Mouse (Mus musculus) frontal cortex, adult 2 months (tissue): ENCODE results near the gene Nyap2. TPM values are rescaled to one million over a fixed set of nuclear protein-coding genes. Genes with fewer than 3 reads are reported as not detected.
"Not testable (repeated sequence)": the region's sequence is repeated elsewhere in the genome, so short reads cannot be mapped to it uniquely, and the experiment has no call there.

Experiments
- DNase-seq, 2 experiments: peaks; one replicate each; pipeline ENCODE4 v3.0.0; 2022; ENCODE audit warnings: low spot score in 1 of 2; ENCODE audit errors: extremely low spot score in 1 of 2
- polyA plus RNA-seq: library from polyadenylated mRNA; depleted of rRNA; stranded (reverse); fragments of >200 nt; gene quantifications from 2 replicates; pipeline ENCODE4 v1.2.3, GENCODE M21; 2012

The Nyap2 gene
- polyA plus RNA-seq, 1 experiment = 14.5 TPM

DNA sequence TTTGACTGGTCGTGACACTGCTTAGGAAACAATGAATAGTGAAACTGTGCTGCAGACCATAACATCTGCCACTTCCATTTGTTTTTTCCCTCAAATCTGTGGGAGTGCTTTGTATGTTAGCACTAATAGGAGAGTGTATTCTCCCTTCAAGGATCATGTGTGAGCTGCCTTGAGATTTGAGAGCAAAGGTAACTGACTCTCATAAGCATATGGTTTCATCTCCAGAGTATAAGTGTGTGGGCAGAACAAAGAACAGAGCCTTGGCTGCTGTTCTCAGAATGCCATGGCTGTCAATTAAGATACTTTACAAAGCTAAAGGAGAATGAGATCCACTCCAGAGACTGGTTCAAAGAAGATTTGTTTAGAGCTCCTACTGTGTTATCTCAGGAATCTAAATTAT is 96.6 kb downstream of the Nyap2 start:
- peak in 1 of 2 experiments; percentile 19 for DNase-seq

DNA sequence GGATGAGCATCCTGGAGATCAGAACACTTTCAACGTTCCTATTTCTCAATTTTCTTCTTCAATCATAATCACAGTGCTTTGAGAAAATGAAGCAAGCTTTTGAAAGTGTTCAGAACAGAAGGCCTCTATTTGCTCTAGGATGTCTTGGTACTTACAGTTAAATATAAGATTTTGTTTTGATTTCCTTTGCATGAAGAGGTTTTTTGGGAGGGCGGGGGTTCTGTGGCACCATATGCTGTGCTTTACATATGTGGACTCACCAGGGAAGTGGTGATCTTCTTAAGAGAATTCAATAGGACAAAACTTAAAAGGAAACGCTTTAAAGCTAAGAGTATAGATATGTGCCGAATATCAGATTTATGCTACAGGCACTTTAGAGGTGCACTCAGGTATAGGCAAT is 103.0 kb downstream of the Nyap2 start:
- peak; percentile 42 to 62 for DNase-seq

DNA sequence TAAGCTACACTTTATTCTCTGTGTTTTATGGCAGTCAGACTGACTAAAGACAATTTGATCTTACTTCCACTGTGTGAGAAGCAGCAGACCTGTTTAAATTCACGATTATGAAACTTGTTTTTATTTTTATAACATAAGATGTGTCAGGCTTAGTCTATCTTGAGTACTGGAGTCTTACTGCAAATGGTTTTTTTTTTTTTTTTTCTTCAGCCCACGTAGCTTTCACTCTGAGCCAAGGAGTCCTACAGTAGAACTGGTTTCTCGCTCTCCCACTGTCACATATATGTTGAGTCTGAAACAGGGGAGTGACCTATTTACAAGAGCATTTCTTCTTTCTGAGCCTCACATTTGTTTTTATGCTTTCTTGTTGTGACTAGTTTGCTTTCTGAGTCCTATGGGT is 103.9 kb downstream of the Nyap2 start:
- peak in 1 of 2 experiments; percentile 19 for DNase-seq

DNA sequence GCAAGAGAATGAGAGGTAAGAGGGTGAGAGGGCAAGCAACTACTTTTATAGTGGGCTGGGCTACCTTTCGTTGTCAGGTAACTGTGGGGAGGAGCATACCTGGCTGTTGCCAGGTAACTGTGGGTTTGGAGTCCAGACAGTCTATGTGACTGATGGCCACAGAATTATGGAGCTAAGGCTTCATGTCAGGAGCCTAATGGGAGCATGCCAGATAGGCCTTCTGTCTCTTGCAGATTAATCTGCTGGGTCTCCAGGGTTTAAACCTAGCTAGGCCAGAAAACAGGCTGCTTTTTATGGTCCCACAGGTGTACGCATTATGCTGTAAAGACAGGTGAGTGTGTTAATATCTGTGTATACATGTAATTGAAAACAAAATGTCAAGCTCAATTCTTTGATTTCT is 132.8 kb downstream of the Nyap2 start:
- no peak for DNase-seq

DNA sequence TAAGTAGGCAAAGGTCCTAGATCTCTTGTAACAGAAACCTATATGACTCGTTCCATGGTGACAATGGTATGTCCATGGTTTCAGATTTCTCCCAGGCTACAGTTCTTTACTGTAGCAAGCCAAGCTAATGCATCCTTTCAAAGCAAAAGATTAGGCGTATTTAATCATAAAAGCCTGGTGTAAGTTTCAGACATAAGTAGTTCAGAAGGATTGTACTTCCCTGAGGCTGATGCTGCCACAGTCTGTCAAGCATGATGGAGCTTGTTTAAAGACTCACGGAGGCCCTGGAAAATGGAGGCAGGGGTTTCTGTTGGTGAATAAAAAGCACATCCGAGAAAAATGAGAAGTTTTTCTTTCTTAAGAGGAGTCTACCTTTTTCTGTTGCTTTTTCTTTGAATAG is 134.7 kb downstream of the Nyap2 start:
- no peak for DNase-seq

DNA sequence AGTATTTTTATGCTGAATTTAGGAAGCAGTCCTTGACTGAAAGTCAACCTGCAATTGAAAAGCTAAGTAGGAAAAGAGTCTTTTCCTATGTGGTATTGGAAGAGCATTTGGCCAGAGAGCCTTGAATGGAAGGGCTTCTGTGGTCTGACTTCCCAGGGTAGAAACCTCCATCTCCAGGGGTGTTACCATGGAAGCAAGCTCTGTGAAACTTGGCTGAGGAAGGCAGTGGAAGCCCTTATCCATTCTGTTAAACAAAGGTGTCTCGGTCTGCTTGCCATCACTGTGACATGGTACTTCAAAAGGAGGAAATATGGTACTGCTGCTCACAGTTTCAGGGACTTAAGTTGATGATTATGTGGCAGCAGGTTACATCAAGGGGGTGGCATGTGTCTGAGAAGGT is 143.0 kb downstream of the Nyap2 start:
- no peak for DNase-seq

DNA sequence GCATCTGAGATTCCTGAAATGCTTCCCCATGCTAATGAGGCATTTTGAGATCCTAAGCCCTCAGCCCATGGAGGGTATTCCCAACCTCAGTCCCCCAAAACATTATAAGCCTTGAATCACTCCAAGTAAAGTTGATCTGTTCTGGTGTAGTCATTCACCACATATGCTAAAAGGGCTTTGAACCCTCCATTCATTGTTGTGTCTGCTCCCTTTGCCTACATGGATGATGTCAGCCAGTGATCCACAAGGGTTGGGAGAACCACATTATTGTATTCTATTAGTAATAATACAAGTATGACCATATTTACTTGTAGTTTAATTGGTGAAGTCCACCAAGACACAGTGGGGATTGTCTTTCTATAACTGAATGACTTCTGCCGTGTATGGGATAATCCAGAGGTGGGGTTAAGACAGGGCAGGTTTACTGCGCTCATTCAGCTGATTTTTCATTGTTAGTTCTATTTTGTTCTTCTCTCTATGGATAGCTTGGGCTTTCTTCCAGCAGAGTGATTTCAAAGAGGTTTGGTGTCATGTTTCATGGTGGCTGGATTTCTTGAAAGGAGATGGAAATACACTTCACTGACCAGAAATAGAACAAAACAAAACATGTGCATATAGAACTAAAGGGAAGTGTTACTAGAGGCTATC is 155.1 kb downstream of the Nyap2 start:
- no peak for DNase-seq

DNA sequence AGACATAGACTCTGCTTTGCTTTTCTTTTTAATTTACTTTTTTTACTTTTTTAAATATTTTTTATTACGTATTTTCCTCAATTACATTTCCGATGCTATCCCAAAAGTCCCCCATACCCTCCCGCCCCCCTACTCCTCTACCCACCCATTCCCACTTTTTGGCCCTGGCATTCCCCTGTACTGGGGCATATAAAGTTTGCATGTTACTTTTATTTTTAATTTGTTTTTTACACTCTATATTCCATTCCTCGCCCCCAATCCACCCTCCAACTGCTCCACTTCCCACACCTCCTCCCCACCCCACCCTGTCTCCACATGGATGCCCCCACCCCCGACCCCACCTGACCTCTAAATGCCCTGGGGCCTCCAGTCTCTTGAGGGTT is 155.6 kb downstream of the Nyap2 start:
- not testable (repeated sequence) for DNase-seq

DNA sequence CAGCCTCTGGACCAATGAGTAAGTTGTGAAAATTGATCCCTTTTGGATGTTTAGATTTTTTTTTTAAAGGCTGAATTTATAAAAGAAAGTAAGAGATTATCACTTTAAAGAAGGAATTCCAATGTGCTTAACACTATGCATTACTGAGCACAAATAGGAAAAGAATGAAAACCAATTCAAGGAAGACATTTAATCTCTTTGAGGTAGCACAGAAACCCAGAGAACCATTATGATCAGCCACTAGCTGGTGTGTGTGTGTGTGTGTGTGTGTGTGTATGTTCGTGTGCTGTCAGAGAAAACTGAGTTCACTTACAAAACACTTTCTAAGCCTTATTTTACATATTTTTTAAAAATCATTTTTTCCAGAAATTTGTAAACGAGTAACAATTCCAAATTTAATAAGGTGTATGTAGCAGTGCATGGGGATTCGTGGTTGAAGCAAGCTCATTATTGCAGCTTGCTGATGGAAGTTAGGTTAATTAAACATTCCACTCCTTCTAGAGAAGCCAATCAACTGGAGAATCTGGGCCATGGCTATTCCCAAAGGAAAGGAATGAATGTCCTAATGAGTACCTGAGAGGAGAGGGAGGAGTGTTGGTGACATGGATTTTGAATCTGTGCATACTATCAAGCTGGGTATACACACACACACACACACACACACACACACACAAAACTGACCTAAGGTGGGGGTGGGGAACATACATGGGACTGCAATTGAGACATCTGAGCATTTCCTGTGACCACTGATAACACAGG is 171.9 kb downstream of the Nyap2 start:
- no peak for DNase-seq

DNA sequence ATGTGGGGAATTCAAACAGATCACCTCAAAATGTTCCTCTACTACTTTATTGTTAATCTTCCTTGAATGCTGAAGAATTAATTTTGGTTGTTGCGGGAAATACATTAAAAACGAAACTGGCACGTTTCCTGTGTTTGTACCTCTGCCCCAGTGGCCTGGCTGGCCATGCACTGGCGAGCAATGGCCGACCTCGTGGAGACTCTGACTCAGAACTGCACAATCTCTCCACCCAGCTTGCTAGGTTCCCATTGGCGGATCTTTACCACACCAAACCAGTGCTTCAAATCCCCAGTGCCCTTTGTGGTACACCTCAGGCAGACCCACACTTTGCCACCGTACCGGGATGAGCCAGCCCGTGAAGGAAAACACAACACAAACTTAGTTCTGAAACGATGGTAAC is 173.3 kb downstream of the Nyap2 start:
- no peak for DNase-seq

DNA sequence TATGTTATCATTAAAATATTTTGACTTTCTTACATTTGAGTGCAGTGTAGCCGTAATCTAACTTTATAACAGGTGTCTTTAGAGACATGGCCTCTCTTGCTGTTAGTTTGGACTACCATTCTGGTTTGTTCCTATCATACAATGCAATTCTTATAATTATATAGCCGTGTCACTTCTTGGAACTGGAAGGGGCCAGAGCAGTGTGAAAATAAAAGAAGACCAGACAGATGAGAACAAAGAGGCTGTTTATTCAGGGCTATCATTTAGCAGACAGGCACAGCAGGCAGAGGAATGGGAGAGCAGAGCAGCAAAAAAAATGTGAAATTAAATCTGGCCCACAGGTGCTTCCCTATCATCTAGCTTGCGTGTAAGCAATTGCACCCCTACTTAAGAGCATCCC is 189.7 kb downstream of the Nyap2 start:
- no peak for DNase-seq

DNA sequence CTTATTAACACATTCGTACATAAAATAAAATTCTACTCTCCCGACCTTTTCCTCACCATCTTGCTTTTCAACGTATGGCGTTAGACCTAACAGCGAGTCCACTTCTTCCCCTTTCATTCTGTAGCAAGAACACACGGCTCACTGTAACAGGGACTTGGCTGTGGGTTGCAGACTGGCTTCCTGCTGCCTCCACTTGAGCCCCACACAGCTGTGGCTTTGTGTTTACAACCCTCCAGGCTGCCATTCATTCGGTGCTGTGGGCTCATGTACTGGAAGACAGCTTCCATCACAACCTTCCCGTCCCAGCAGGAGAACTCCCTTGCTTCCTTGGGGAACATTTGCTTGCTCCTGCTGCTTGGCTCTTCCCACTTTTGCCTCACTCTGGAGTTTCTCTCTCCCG is 204.2 kb downstream of the Nyap2 start:
- no peak for DNase-seq

DNA sequence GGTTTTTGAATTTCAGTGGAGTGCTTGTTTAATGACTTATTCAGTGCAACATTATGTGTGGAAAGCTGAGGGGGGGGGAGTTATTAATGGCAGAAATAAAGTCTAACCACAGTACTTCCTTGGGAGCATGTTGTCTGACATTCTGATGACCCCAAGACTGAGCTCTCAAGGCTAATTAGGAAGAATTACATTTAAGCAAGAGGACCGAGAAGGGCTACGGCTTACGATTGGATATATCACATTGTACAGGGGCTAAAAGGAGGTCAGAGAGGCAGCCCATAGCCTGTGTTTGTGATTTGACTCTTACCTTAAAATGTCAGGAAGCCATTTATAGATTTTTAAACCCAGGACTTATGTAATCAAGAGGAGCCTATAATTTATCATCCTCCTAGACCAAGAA is 208.9 kb downstream of the Nyap2 start:
- no peak for DNase-seq

DNA sequence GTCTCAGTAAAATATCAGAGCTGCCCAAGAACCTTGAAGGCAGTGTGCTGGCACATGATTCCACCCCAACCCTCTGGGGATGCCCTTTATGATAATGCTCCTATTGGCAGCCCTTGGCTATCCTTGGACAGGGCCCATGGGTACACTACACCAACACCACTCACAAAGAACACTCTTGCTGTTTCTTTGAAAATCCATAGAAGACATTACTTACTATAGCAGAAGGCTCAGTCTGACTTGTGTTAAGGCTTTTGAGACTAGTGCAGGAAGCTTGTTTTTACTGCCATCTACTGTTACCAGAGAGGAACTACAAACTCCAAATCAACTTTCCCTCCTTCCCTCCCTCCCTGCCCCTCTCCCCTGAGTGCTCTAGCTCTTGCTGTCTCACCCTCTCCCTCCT is 210.3 kb downstream of the Nyap2 start:
- DNase-seq = peak in 1 of 2 experiments; percentile 50

DNA sequence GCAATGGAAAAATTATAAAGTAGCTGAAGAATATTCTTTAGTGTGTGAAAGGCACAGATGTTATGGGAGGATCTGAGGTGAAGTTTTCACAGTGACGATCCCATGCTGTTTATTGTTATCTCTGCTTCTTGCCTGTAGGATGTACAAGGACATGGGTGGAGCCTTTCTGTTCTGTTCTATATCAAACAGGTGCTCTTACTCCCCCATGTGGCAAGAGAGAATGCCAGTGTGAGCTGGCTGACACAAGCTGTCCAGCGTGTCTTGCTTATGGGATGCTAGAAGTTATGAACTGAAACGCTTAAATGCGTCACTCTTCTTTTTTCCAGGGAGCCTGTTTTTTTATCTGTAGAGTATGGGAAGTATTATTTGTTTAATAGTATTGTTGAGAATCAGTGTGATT is 224.0 kb downstream of the Nyap2 start:
- DNase-seq = peak in 1 of 2 experiments; percentile 49

DNA sequence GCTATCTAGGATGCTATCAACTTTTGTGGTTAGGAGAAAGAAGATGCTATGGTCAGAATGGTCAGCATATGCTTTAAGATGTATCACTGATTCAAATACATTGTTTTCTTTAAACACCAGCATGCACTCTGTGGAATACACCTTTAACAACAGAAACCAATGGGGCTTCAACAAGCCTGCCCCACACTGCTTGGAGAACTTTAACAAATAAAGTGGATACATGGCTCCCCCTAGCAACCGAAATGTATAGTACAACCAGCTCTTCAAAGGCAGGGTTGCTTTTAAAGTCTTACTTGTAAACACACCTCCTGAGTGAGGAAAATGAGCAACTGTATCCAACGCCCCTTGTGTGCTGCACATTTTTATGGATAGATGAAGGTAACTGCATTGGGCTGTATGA is 224.9 kb downstream of the Nyap2 start:
- DNase-seq = peak; percentile 37 to 88

DNA sequence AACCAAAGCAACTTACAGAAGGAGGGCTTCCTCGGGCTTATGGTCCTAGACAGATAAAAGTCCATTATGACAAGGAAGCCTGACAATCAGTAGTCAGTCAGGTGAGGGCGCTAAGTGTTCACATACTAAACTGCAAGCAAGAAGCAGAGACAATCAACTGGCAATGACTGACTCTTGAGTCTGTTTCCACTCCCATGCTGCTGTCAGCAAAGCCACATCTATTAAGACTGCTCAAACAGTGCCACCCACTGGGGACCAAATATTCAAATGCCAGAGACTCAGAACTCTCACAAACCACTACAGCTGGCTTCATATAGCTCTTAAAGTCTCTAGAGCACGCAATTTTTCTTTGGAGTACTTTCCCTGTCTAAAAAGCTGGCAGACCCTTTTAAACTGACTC is 226.6 kb downstream of the Nyap2 start:
- DNase-seq = no peak

DNA sequence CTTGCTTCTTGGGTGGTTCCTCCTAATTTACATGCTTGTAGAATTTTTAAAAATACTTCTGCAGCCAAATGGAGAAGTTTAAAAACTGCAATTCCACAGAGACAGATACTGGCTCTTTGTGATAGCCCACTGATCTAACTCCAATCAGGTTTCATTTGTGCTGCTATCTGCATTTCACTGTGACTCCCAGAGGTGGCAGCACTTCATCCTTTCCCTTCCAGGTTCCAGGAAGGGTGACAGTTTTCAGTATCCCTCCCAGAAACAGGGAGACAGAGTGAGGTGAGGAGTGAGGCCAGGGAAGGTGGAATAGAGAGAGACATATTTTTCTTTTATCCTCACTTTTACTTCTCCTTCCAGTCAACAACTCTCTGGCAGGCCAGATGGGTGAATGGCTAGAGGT is 230.7 kb downstream of the Nyap2 start:
- DNase-seq = no peak

DNA sequence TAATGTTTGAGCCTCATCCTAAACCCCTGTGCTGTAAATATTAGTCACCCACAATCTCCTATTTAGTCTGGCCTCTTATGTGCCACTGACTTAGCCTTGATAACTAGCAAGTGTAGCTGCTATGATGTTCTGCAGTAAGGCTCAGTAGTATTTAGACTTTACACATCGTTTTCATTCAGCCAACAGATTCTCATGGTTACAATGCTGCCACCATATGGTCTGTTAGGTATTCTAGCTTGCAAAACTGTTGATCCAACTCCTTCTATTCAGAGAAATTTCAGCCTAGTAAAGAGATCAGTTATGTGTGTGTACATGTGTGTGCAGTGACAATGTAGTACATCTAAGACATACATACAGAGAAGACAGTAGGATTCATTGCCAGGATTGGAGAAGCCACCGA is 231.2 kb downstream of the Nyap2 start:
- DNase-seq = no peak

DNA sequence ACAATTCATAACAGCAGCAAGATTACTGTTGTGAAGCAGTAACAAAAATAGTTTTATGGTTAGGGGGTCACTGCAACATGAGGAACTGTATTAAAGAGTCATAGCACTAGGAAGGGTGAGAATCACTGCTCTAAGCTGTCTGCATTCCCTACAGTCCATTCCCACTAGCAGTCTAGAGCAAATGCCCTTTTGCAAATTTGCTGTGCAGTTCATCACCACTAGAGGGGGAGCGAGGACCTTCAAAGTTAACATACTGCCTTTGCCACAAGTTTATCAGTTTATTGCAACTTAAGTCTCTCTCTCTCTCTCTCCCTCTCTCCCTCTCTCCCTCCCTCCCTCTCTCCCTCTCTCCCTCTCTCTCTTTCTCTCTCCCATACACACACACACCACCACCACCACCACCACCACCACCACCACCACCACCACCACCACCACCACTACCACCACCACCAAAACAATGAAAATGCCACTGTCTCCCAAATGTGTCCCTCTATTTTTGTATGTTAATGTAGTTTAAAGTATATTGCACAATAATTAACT is 233.4 kb downstream of the Nyap2 start:
- DNase-seq = peak; percentile 64 to 91

DNA sequence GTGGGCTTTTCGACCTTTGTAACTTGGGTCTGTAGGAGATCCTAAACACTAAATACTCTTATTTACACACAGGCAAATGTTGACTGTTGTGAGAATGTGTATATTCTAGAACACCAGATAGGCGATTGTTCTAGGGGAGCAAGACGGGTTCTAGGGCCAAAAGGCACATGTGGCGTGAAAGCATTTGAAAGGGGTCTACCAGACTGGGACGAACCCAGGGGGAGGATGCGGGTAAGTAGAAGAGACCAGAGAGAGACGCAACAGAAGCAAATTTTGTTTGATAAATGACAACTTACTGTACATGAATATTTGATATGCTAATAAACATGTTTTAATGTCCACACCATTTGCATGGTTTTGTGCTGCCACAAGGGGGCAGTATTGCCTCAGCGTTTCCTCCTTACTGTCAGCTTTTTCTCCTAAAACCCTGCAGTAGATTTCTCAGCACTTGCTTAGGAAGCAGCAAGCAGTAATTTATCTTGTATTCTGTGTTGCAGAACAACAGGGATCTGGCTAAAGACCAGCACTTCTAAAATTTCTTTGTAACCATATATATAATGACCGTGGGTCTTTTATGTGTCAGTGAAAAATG is 239.7 kb downstream of the Nyap2 start:
- DNase-seq = peak; percentile 36 to 89

DNA sequence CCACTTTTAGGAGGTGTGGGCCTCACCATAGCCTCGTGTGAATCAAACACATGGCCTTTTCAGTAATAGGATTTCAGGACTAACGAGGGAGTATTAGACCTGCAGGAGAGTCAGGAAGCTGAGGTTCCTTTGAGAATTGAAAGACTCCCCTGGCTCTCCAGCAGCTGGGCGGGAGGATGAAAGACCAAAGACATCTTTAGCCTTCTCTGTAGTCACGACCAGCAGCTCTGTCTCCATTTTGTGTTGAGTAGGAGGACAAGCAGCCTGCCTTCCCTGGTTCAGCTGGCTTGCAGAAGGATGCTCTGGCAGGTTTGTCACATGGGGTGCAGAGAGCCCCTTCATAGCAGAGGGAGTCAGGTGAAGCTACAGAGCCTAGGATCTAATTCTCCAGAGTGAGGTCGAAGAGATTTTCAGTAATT is 240.3 kb downstream of the Nyap2 start:
- peak; percentile 34 to 43 for DNase-seq
